Mouse (Mus musculus): ENCODE data around the gene Vav1.
"Not testable (repeated sequence)": the region's sequence is repeated elsewhere in the genome, so short reads cannot be mapped to it uniquely, and the experiment has no call there.

Gene Vav1

GRCm38 (mm10) chr17:57251431-57251830, 27.5 kb upstream of the Vav1 start:
- DNase-seq (ENCODE audit: low read depth, low spot score), result no peak

- no peak for DNase-seq (ENCODE audit: low read depth, low spot score)
Observed at GRCm38 (mm10) chr17:57253306-57253705, 25.6 kb upstream of the Vav1 start.

- no peak for DNase-seq (ENCODE audit: low read depth, low spot score)
Observed at GRCm38 (mm10) chr17:57255354-57255753, 23.5 kb upstream of the Vav1 start.

- peak; percentile 0 for DNase-seq (ENCODE audit: low read depth, low spot score)
Observed at GRCm38 (mm10) chr17:57256921-57257485, 21.9 kb upstream of the Vav1 start.

- no peak for DNase-seq (ENCODE audit: low read depth, low spot score)
Observed at GRCm38 (mm10) chr17:57258191-57258590, 20.7 kb upstream of the Vav1 start.

- no peak for DNase-seq (ENCODE audit: low read depth, low spot score)
Observed at GRCm38 (mm10) chr17:57259742-57260141, 19.2 kb upstream of the Vav1 start.

- no peak for DNase-seq (ENCODE audit: low read depth, low spot score)
Observed at GRCm38 (mm10) chr17:57260351-57260750, 18.5 kb upstream of the Vav1 start.

GRCm38 (mm10) chr17:57261286-57261685, 17.6 kb upstream of the Vav1 start:
- DNase-seq (ENCODE audit: low read depth, low spot score), result no peak

- DNase-seq (ENCODE audit: low read depth, low spot score), result no peak
Observed at GRCm38 (mm10) chr17:57261796-57262195, 17.1 kb upstream of the Vav1 start.

GRCm38 (mm10) chr17:57262901-57263550, 15.9 kb upstream of the Vav1 start:
- DNase-seq (ENCODE audit: low read depth, low spot score), result no peak

GRCm38 (mm10) chr17:57264164-57264563, 14.7 kb upstream of the Vav1 start:
- DNase-seq (ENCODE audit: low read depth, low spot score), result peak; percentile 41

- peak; percentile 44 for DNase-seq (ENCODE audit: low read depth, low spot score)
Observed at GRCm38 (mm10) chr17:57264972-57265945, 13.6 kb upstream of the Vav1 start.

- no peak for DNase-seq (ENCODE audit: low read depth, low spot score)
Observed at GRCm38 (mm10) chr17:57267556-57268126, 11.3 kb upstream of the Vav1 start.

- DNase-seq (ENCODE audit: low read depth, low spot score), result no peak
Observed at GRCm38 (mm10) chr17:57271301-57271700, 7.6 kb upstream of the Vav1 start.

- no peak for DNase-seq (ENCODE audit: low read depth, low spot score)
Observed at GRCm38 (mm10) chr17:57273846-57274245, 5.1 kb upstream of the Vav1 start.

GRCm38 (mm10) chr17:57274686-57275085, 4.2 kb upstream of the Vav1 start:
- no peak for DNase-seq (ENCODE audit: low read depth, low spot score)

- DNase-seq (ENCODE audit: low read depth, low spot score), result peak; percentile 93
Observed at GRCm38 (mm10) chr17:57275111-57275996, 3.5 kb upstream of the Vav1 start.

GRCm38 (mm10) chr17:57275997-57276351, 2.9 kb upstream of the Vav1 start:
- DNase-seq (ENCODE audit: low read depth, low spot score), result no peak

GRCm38 (mm10) chr17:57276634-57277121, 2.2 kb upstream of the Vav1 start:
- peak; percentile 85 for DNase-seq (ENCODE audit: low read depth, low spot score)

GRCm38 (mm10) chr17:57277598-57278261, 1.2 kb upstream of the Vav1 start:
- not testable (repeated sequence) for DNase-seq (ENCODE audit: low read depth, low spot score)
